Mouse (Mus musculus) heart, postnatal 4 days (tissue): ENCODE data around the gene F2rl2. TPM values are rescaled to one million over a fixed set of nuclear protein-coding genes. Genes with fewer than 3 reads are reported as not detected.

Experiments used
- DNase-seq: peaks from one replicate; pipeline ENCODE4 v3.0.0; 2021
- total RNA-seq, 2 experiments: library from RNA; stranded (reverse); gene quantifications; 2 replicates each; pipeline ENCODE4 v1.2.3; 2021

Gene F2rl2
- total RNA-seq, 2 experiments from 2014 or later = 0.14 TPM; not detected in 1

DNA sequence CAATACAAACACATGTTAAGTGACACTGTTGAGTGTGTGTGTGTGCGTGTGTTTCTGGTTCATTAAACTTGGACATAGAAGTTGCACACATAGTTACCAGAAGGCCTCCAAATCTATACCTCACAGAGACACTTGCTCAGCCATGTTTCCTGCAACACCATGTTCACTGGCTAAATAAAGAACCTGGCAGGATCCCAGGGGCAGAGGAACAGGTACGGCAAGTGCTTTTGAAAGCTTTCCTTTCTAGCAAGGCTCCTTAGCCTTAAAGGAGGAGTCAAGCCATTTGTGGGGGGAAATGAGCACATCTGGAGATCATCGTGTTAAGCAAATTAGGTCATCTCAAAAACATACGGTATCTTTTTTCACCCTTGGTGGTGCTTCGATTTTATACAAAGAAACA, 6.7 kb downstream of the F2rl2 start:
- peak; percentile 17 for DNase-seq

- DNase-seq = no peak
These were observed 8.9 kb downstream of the F2rl2 start for GRCm38 (mm10) chr13:95705589-95705988.

GRCm38 (mm10) chr13:95712054-95712453, 15.4 kb downstream of the F2rl2 start:
- DNase-seq = no peak

DNA sequence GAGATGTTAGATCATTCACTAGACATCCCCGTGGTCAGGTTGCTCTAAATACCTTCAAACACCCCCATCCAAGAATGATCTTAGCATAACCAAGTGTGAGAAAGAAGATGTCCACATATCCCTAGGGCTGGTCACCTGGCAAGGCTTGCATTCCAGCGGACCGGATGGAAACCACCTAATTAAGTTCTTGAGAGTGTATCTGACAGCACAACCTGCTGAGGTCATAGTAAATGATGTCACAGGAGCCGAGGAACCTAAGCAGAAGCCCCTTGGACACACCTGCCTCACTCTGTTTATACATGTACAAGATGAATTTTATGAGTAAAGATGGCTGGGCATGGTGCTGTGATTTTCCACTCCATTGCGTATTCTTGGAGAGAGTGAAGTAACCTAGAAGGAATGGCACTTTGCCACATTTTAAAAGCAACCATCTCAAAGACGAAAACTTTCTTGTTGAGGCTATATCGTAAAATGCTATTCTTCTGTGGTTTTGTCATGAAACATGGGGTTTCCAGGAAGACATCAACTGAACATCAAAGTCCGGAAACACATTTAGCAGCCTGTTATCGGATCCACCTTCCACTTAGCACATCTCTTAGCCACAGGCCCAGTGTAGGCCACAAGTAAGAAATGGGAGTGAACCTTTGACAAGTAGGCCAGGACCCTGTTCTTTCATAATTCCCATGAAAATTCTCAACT, 16.1 kb downstream of the F2rl2 start:
- DNase-seq = no peak

DNA sequence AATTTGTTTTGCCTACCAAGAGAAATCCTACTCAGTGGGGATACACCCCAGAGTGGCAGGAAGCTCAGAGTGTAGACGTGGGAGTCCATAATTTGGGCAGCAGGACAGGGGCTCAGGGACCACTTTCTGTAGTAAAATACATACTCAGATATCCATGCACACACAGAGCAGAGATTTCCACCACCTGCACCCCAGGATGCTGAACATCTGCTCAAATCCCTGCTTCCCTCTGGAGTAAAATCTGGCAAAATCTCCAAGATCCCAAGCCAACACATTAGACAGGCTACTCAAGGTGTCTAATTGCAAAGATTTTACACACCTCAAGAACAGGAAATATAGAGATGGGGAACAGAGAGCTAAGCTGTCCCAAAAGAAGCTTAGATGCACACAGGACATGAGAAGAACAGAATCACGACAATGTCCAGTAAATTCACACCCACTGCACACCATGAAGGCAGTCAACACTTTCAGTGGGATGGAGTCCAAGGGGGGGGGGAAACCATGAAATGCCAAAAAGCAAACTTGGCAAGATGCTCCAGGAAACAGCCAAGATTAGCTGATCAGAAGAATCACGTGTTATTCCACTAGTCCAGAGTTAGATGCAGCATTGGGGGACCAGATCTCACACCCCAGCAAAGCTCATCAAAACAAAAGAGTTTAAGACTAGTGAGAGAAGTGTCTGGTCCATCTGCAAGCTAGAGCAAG, 17.8 kb downstream of the F2rl2 start:
- DNase-seq = no peak

GRCm38 (mm10) chr13:95715356-95715755, 18.7 kb downstream of the F2rl2 start:
- no peak for DNase-seq

DNA sequence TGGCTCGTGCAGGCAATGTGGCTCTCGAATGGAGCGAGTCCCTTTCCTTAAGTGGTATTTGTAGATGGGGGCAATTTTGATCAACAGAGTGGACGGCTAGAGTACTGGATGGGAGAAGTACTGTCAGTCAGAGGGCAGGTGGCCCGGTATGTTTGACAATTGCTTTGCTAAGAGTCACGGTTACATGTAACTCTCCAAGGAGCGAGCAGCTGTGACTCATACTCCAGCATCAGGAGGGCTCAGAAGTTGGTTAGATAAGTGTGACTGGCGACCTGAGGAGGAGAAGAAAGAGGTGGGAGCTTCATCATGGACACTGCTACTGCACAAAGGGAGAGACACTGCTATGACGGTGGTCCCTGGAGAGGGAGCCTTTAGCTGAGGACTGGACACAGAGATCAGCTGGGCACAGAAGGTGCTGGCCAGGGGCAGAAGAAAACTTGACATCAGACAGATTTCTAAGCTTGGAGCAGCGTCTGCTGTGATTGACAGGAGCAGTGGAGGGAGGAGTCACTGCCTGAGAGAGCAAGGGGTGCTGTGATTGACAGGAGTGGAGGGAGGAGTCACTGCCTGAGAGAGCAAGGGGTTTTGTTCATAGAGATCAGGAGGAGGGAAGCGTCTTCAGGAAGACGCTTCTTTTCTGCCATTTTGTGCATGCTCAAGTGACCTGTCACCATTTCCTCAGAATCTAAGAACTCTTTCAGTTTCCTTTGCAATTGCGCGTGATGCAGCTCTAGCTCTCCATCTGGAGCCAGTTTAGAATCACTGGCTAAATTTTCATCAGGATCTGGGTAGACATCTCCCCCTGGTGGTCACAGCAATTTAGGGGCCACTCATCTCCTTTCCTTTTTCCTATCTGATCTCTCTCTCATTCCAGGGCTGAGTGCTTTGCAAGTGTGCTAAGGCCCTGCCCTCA, 22.9 kb downstream of the F2rl2 start:
- peak; percentile 82 for DNase-seq

DNA sequence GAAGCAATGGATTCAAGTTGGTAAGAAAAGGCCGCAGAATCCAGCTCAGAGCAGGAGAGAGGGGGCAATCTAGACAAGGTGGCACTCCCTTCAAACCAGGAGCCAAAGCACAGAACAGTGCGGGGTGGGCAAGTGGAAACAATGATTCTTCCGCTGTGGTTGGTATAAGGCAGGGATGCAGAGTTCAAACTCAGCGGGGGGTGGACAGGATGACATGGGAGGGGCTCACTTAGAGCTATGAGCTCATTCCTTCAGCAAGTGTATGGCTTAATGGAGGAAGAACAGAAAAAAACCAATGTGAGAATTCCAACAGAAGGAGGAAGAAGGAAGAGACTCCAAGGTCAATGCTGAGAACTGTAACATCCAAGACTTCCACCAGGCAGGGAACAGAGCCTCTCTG, 33.8 kb downstream of the F2rl2 start:
- DNase-seq = no peak

- no peak for DNase-seq
These were observed 43.0 kb downstream of the F2rl2 start for GRCm38 (mm10) chr13:95739651-95740050.

DNA sequence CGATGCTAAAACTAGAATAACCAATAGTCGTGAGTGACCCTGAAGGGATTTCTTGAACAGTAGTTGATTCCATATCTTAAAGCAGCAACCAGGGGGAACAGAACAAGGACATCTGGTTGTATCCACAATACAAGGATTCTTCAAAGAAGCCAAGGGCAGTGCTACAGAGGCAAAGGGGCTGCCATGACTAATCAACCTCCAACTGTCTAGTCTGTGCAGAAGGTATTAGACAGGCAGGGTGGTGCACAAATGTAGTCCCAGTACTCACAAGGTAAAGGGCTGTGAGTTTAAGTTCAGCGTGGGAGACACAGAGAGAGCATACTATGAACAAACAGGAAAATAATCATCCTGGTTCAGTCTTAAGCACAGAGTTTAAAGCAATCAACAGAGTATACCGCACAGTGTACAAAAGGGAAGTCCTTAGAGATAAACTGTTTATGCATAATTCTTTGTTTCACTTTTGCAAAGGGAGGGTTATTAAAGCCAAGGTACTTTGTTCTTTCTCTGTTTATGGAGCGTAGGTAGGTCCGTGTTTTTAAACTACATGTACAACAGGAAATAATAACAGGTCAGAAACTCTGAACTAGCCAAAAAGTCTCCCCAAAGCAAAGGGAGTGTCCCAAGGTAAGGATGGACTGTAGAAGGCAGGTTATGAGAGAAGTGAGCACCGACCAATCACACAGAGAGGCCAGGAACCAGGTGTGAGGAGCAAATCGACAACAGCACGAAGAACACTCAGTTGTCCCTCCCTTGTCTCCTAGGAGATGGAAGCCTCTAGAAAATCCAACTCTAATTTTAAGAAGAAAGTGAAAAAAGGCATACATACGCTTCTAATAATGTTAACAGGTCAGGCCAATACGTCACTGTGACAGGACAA, 45.4 kb downstream of the F2rl2 start:
- no peak for DNase-seq

DNA sequence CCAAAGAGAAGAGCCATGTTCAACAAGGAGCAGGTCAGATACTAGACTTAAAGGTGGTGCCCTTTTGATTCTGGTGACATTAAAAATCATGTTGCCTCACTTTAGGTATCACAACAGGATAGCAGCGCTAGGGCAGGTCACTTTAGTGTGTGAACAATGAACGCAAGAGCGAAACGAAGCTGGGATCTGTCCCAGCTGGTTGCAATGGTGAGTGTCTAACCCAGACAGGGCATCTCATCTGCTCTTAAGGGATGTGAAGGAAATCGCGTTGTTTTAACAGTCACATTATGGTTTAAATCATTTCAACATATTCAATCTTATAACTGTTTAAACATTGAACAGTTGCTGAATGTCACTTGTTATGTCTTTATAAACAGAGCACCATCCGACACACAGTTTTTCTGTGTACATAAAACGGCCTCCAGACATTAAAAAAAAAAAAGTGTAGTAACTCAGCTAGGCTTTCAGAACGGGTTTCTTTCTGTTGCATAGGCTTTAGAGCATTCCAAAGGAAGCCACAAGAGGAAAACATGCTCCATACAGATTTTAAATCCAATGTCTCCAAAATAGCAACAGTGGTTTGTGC, 46.3 kb downstream of the F2rl2 start:
- DNase-seq = no peak

GRCm38 (mm10) chr13:95745451-95745850, 48.8 kb downstream of the F2rl2 start:
- no peak for DNase-seq

- DNase-seq = peak; percentile 75
These were observed 49.9 kb downstream of the F2rl2 start for GRCm38 (mm10) chr13:95746509-95746908.

DNA sequence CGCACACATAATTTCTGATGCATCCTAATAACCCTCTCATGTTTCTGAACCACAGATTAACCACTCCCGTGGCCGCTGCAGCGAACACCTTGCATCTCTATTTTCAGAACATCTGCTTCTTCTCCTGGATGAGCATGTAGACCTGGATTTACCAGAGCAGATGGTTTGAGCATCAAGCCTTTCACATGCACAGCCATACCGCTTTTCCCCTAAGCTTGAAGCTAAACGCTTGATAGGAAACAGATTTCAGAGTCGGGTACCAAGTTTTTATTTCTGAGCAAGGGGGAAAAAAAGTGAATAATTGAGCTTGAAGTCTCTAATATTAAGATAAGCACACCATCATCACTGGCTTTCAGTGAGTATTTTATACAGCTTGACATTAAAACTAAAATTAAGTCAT, 50.4 kb downstream of the F2rl2 start:
- DNase-seq = no peak

GRCm38 (mm10) chr13:95747541-95747940, 50.9 kb downstream of the F2rl2 start:
- no peak for DNase-seq

Other genes with a start within 250 kb of the F2rl2 start
- gene S100z, start 218.1 kb upstream of the F2rl2 start, total RNA-seq = not detected
- gene F2rl1, start 171.6 kb upstream of the F2rl2 start, total RNA-seq = 1 to 10 TPM; 2.5 to 2.7 TPM
- 10 to 100 TPM; 66.3 to 72.7 TPM for gene F2r, start 78.4 kb upstream of the F2rl2 start, total RNA-seq
- 1 to 10 TPM; 2.8 to 3.0 TPM for gene Iqgap2, start 195.1 kb downstream of the F2rl2 start, total RNA-seq